Mouse (Mus musculus) erythroblast, embryonic 14.5 days (primary cell): ENCODE results near the gene Narf. TPM values are rescaled to one million over a fixed set of nuclear protein-coding genes. Genes with fewer than 3 reads are reported as not detected.

ENCODE experiments used
- H3K27me3 ChIP-seq: 2 replicates; pipeline ENCODE4 v1.6.1; 2012; ENCODE audit warnings: inconsistent platforms; ENCODE audit not compliant: control insufficient read depth
- H3K36me3 ChIP-seq: 2 replicates; pipeline ENCODE4 v1.6.1; 2012; ENCODE audit warnings: mild to moderate bottlenecking, inconsistent platforms; ENCODE audit not compliant: control insufficient read depth
- H3K4me1 ChIP-seq: 2 replicates; pipeline ENCODE4 v1.6.1; 2012; ENCODE audit warnings: inconsistent platforms; ENCODE audit not compliant: control insufficient read depth
- H3K4me3 ChIP-seq: replicated peaks from 2 replicates; pipeline ENCODE3; 2012; ENCODE audit warnings: moderate library complexity, mild to moderate bottlenecking, inconsistent platforms
- H3K9me3 ChIP-seq: 2 replicates; pipeline ENCODE4 v1.6.1; 2012; ENCODE audit warnings: low read length, inconsistent platforms, mixed read lengths; ENCODE audit not compliant: control insufficient read depth
- GATA1 ChIP-seq: IDR thresholded peaks from 2 replicates; pipeline ENCODE4 v1.6.1; 2012; ENCODE audit warnings: low read length, inconsistent platforms, mixed read lengths
- TAL1 ChIP-seq: IDR thresholded peaks from 3 replicates; pipeline ENCODE4 v1.6.1; 2012; ENCODE audit warnings: low read length, inconsistent platforms, mixed read lengths
- polyA plus RNA-seq: library from polyadenylated mRNA; stranded (reverse); fragments of >175 nt; gene quantifications from 2 replicates; pipeline ENCODE4 v1.2.3, GENCODE M21; 2012

Narf gene
- polyA plus RNA-seq, 1 experiment = 5.0 TPM

DNA sequence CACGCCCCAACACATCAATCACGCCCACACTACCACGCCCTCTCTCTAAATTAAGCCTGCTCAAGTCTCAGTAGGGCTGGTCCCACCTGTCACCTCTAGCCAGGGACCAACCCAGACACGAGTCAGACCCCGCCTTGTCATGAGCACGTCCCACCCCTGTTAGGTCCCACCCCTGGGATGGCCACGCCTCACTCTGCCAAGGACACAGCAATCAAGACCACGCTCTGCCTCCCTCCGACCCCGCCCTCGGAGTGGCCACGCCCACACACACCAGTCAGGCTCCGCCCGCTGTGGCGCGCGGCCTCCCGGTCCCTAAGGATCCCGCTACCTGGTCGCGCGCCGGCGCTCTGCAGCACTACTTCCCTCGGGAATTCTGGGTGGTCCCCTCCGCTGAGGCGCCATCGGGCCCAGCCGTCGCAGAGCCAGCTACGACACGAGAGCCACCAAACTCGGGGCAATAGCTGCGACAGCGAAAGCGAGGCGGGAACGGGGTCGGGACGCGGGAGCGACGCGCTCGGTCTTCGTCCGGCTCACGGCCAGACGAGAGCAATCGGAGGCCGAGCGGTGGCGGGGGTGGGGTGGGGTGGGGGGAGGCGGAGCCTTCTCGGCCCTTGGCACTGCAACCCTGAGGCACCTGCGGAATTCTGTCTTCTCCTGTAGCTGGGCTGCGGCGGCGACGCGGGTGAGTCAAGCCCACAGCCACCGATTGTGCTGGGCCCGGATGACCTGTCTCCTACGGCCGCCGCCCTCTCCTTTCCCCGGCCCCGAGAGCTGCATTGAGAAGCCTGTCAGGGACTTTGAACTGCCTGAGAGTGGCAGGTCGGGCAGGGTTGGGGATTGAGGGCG, 32.7 kb upstream of the Narf start, which contains the start of the genes Hexdc and Ogfod3:
Gene Hexdc (plus strand): TSS at position 273 of the 846 bp plus-strand sequence.
Gene Ogfod3 (minus strand): TSS at position 551 of the 846 bp plus-strand sequence.
- TF ChIP-seq GATA1 = no peak
- TF ChIP-seq TAL1 = no peak
- Histone ChIP-seq H3K4me1 (peaks cover 26% of the 10 kb centered on the region), H3K4me3 (peak within 1 kb of the TSS; percentile 81), H3K9me3 (no peaks in the 10 kb centered on the region), H3K27me3 (no peaks in the 10 kb centered on the region), H3K36me3 (peaks cover 15% of the 10 kb centered on the region)

DNA sequence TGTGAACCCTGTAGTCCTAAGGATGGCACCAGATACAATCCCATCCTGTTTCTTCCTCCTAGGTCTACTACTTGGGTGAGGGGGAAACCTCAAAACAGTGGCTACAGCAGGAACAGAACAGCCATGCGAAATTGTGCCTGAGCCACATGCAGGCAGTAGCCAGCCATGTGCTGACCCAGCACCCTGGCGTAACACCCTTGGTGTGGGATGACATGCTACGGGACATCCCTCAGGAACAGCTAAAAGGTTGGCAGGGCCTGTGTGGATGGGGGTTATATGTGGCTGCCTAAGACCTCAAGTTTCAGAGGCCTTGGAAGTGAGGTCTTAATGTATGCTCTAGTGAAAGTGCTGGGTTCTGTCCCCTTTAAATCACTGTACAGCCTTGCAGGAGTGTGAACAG, 20.2 kb upstream of the Narf start:
- H3K4me1 ChIP-seq = no peaks in the 10 kb centered on the region; the same call in 1 of the 2 replicates
- TF ChIP-seq GATA1 (no peak), TAL1 (no peak)
- no peaks in the 10 kb centered on the region for H3K9me3 ChIP-seq
- no peaks in the 10 kb centered on the region for H3K27me3 ChIP-seq
- no peak overlapping the region for H3K4me3 ChIP-seq
- H3K36me3 ChIP-seq = peaks cover 67% of the 10 kb centered on the region

DNA sequence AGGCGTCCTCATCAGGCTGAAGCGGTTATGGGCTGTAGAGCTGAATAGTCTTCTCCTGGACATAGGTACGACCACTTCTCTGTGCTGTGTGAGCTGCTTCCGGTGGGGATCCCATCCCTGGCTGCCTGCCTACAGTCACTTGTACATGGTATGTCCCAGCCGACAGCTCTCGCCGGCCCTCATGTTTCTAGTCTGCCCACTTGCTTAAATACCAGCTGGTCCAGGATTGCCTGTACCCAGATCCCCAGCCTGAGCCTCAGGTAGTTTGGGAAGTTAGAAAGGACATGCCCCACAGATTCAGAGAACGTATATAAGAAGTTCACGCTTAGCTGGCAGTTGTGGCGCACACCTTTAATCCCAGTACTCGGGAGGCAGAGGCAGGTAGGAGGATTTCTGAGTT, 17.3 kb upstream of the Narf start:
- no peak for TF ChIP-seq TAL1
- TF ChIP-seq GATA1 = no peak
- peaks cover 83% of the 10 kb centered on the region for H3K36me3 ChIP-seq
- H3K4me3 ChIP-seq = no peak overlapping the region
- H3K4me1 ChIP-seq = no peaks in the 10 kb centered on the region; the same call in 1 of the 2 replicates
- H3K9me3 ChIP-seq = no peaks in the 10 kb centered on the region
- H3K27me3 ChIP-seq = no peaks in the 10 kb centered on the region

DNA sequence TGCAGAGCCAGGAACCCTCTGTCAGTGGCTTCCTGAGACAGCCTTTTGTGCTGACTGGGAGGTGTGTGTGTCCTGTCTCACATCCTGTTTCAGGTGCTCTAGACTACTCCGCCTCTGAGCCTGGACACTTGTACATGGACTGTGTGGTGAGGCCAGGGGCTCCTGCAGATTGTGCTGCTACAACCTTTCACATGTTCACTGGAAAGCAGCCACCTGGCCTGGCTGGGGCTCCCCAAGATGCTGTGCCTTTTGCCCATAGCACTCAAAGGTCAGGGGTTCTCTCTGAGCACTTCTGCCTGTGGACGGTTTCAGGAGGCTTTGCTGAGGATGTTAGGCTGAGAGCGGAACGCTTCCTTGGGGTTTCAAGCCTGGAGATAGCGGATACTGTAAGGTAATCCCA, 16.3 kb upstream of the Narf start:
- no peaks in the 10 kb centered on the region; the same call in 1 of the 2 replicates for H3K4me1 ChIP-seq
- no peaks in the 10 kb centered on the region for H3K9me3 ChIP-seq
- no peaks in the 10 kb centered on the region for H3K27me3 ChIP-seq
- H3K36me3 ChIP-seq = peaks cover 91% of the 10 kb centered on the region
- no peak overlapping the region for H3K4me3 ChIP-seq
- TF ChIP-seq GATA1 (no peak), TAL1 (no peak)

DNA sequence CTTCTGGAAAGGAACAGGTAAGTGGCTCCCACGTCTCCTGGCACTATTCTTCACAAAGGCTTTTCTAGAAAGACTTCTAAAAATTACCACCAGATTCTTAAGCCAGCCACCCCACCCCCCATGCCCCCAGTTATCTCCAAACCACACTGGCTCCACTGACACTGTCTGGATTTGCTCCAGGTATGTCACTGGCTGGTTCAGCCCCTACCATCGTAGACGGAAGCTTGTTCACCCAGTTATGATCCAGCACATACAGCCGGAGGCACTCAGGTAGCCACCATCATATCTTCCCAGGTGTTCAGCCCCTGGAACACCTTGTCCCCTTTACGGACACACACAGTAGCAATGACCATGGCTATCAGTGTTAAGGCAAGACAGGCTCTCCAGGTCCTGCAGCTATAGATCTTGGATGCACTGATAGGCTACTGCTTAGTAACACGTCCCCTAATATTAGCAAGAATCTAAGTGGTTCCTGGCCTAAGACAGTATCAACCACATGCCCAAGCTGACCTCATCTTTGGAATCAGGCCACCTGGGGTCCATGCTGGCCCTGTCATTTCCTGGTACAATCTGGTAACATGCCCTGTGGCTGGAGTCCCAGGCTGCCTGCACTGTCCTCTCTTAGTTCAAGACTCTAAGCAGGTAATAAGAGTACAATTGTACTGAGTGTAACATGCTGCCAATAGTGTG, 15.6 kb upstream of the Narf start:
- H3K4me3 ChIP-seq = no peak overlapping the region
- TF ChIP-seq TAL1 (no peak), GATA1 (no peak)
- H3K27me3 ChIP-seq = no peaks in the 10 kb centered on the region
- no peaks in the 10 kb centered on the region for H3K9me3 ChIP-seq
- H3K4me1 ChIP-seq = no peaks in the 10 kb centered on the region; the same call in 1 of the 2 replicates
- H3K36me3 ChIP-seq = peaks cover 93% of the 10 kb centered on the region

DNA sequence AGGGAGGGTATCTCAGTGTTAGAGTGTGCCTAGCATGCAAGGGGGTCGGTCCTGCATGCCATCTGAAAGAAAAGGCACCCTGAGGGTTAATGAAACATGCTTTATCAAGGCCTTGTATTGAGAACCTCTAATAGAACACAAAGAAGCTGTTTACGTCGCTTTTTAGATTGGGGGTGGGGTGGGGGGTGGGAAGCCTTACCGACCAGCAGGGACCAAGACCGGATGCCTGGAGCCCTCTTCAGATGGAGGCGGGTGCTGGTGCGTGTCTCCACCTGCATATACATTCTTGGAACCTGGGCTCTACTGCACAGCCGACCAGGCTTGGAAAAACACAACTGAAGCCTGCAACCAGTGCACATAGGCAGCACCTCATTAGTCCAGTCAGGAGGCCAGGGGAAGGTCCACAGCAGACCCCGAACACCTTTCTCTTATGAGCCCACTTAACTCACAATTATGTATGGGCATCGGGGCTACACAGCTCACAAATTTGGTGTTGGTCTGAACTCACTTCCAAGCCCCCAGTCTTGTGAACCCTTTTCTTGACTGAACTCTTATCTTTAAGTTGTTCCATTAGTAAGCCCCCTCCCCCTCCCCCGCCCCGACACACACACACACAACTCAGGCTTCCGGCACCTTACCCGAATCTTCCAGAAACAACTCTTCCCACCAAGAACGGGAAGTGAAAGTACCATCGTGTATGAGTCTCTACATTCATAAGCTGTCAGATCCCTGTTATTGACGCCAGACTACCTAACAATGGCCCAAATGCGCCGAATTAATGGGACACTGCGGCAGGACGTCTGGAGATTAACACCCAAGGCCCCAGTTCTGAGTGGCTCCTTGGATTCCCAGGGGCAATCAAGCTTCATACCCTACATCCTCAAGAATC, 8.7 kb upstream of the Narf start:
- peaks cover 58% of the 10 kb centered on the region for H3K4me1 ChIP-seq
- peaks cover 47% of the 10 kb centered on the region for H3K36me3 ChIP-seq
- H3K9me3 ChIP-seq = no peaks in the 10 kb centered on the region
- H3K27me3 ChIP-seq = no peaks in the 10 kb centered on the region
- peak overlapping the region; percentile 85 for H3K4me3 ChIP-seq
- no peak for TF ChIP-seq GATA1
- no peak for TF ChIP-seq TAL1

DNA sequence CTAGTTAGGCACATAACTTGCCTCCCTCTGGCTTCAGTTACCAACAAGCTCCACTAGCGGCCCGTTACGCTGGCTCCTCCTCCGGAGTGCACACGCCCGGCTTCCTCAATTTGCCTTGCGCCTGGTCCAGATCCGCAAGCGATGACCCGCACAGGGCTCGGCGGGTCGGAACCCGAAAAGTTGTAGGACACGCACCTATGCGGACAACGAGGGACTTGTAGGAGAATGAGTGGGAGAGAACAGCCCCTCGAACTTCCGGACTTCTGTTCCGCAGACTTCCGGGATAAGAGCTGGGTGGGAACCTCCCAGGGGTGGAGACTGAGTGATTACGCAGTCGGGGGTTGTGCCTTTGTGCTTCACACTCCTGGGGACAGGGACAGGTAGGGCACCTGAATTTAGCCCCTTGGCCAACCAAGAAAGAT, 8.0 kb upstream of the Narf start, which contains the start of gene Cybc1:
Gene Cybc1 (minus strand): TSS at position 305 of the 422 bp plus-strand sequence.
- H3K4me1 ChIP-seq = peaks cover 63% of the 10 kb centered on the region
- H3K4me3 ChIP-seq = peak within 1 kb of the TSS; percentile 85
- H3K9me3 ChIP-seq = no peaks in the 10 kb centered on the region
- H3K27me3 ChIP-seq = no peaks in the 10 kb centered on the region
- H3K36me3 ChIP-seq = peaks cover 41% of the 10 kb centered on the region
- TF ChIP-seq GATA1 = no peak
- no peak for TF ChIP-seq TAL1

DNA sequence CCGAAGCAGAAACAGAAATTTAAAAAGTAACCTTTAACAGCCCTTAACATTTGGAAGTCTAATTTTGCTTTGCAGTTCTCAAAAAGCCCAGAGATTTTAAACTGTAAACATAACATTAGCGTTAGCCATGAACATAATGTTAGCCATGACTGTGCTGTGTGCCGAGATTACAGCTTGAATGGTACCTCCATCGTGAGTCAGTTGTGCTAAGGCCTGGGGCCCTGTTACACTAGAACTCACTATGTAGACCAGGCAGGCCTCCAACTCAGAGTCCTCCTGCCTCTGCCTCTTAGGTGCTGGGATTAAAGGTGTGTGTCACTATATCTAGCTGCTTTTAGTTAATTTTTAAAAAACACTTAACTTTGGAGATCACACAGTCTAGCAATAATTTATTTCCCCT, 5.9 kb upstream of the Narf start:
- no peak overlapping the region for H3K4me3 ChIP-seq
- peaks cover 19% of the 10 kb centered on the region for H3K36me3 ChIP-seq
- H3K27me3 ChIP-seq = no peaks in the 10 kb centered on the region
- H3K9me3 ChIP-seq = no peaks in the 10 kb centered on the region
- TF ChIP-seq TAL1 (no peak), GATA1 (no peak)
- H3K4me1 ChIP-seq = peaks cover 83% of the 10 kb centered on the region
